ENCODE assay signal across 7 mouse cellular contexts in genomic region chr15:86177703-86178251, GRCm38 (mm10). TPM values are rescaled to one million over a fixed set of nuclear protein-coding genes. Genes with fewer than 3 reads are reported as not detected.
DNase-seq lines count a peak whose midpoint lies in the region; ATAC-seq and TF ChIP-seq lines count a peak whose summit lies in the region.
"Not testable (repeated sequence)": the region's sequence is repeated elsewhere in the genome, so short reads cannot be mapped to it uniquely, and the experiment has no call there.

No protein-coding gene starts in this region.

- intact Hi-C loops in heart, adult 2 months (cut with DNase I), result not testable (repeated sequence)

- H3K27ac ChIP-seq in heart, adult 2 months, result peak overlapping the region; percentile 55
- peak overlapping the region; percentile 44; the same call in 1 of the 2 replicates for H3K27ac ChIP-seq in hindbrain, embryonic 15.5 days (replicated peaks)
- peak overlapping the region; percentile 25; the same call in 1 of the 2 replicates for H3K27ac ChIP-seq in lung, embryonic 14.5 days (ENCODE audit: low read depth)

- not testable (repeated sequence) for H3K79me2 ChIP-seq in heart, adult 2 months (replicated peaks; ENCODE audit: control insufficient read depth, insufficient read depth, low read length)

- not testable (repeated sequence) for H3K9me3 ChIP-seq in hindbrain, embryonic 15.5 days; lung, embryonic 14.5 days (ENCODE audit: low read depth, low read length); megakaryocyte, embryonic 14.5 days

- 46% methylated on average over 2 of the region's 2 CpGs for WGBS in heart, adult 2 months
- 79% methylated on average over 2 of the region's 2 CpGs for WGBS in hindbrain, embryonic 15.5 days
- WGBS in lung, embryonic 14.5 days, result 85% methylated on average over 1 of the region's 2 CpGs

- TF ChIP-seq CTCF in heart, adult 2 months (IDR thresholded peaks at IDR 0.05); lung, embryonic 14.5 days (IDR thresholded peaks at IDR 0.05; ENCODE audit: low read depth): not testable (repeated sequence)

- ATAC-seq in hindbrain, embryonic 15.5 days (ENCODE audit: low FRiP score, low read depth), result peak; percentile 37
- ATAC-seq in lung, embryonic 14.5 days (ENCODE audit: insufficient read depth), result peak; percentile 87

- H3K27me3 ChIP-seq in heart, adult 2 months (ENCODE audit: control insufficient read depth, insufficient read depth, low read length); hindbrain, embryonic 15.5 days; lung, embryonic 14.5 days (ENCODE audit: insufficient read depth, low read length); megakaryocyte, embryonic 14.5 days (replicated peaks): not testable (repeated sequence)

- H3K9ac ChIP-seq in heart, adult 2 months (ENCODE audit: low read depth, low read length); hindbrain, embryonic 15.5 days; lung, embryonic 14.5 days: not testable (repeated sequence)

- DNase-seq in cerebellum, adult 11-12 months, result peak; percentile 89
- peak; percentile 78 to 90 for DNase-seq in cerebellum, postnatal 10 days
- peak in 1 of 2 experiments; percentile 33 for DNase-seq in heart, adult 2 months
- peak; percentile 78 for DNase-seq in lung, embryonic 14.5 days
- DNase-seq in thymus, postnatal 14 days, result peak; percentile 46

- H3K4me1 ChIP-seq in heart, adult 2 months (ENCODE audit: control insufficient read depth, insufficient read depth, low read length), result peaks cover 34% of the 10 kb centered on the region
- peaks cover 20% of the 10 kb centered on the region for H3K4me1 ChIP-seq in hindbrain, embryonic 15.5 days (replicated peaks)
- peaks cover 33% of the 10 kb centered on the region for H3K4me1 ChIP-seq in lung, embryonic 14.5 days (ENCODE audit: insufficient read depth)
- peaks cover 95% of the 10 kb centered on the region for H3K4me1 ChIP-seq in megakaryocyte, embryonic 14.5 days

- TF ChIP-seq EP300 in heart, adult 2 months (IDR thresholded peaks at IDR 0.05; ENCODE audit: insufficient read depth, low read depth, low read length), result not testable (repeated sequence)

- TF ChIP-seq POLR2A in heart, adult 2 months (IDR thresholded peaks at IDR 0.05; ENCODE audit: insufficient read depth, low read depth, low read length), result not testable (repeated sequence)

- not testable (repeated sequence) for H3K4me2 ChIP-seq in hindbrain, embryonic 15.5 days; lung, embryonic 14.5 days

- not testable (repeated sequence) for H3K4me3 ChIP-seq in heart, adult 2 months; hindbrain, embryonic 15.5 days; lung, embryonic 14.5 days (ENCODE audit: low read depth, low read length)
- H3K4me3 ChIP-seq in megakaryocyte, embryonic 14.5 days (replicated peaks), result peak overlapping the region; percentile 78

- H3K36me3 ChIP-seq in heart, adult 2 months (ENCODE audit: control insufficient read depth, insufficient read depth, low read length); hindbrain, embryonic 15.5 days; lung, embryonic 14.5 days (ENCODE audit: insufficient read depth): not testable (repeated sequence)
- peaks cover 86% of the 10 kb centered on the region for H3K36me3 ChIP-seq in megakaryocyte, embryonic 14.5 days (replicated peaks; ENCODE audit: low read length)

RNA-seq across cellular contexts. Expression of gene Cerk, which starts 8.2 kb away (rescaled TPM):
- 10 to 100 TPM; 30.4 to 33.5 TPM for total RNA-seq in heart, adult 2 months (2021)
- polyA plus RNA-seq in heart, adult 2 months (2012; rRNA removed), result 26.0 and 38.0 TPM in 2 replicates
- polyA plus RNA-seq in hindbrain, embryonic 15.5 days (2015; fragmentation: Nextera tagmentation; extraction: Ambion mirVana), result 23.2 and 24.5 TPM in 2 replicates
- polyA plus RNA-seq in lung, embryonic 14.5 days (2014; fragmentation: Nextera tagmentation; extraction: Ambion mirVana), result 33.8 and 34.2 TPM in 2 replicates
- polyA plus RNA-seq in megakaryocyte, embryonic 14.5 days (2012; ENCODE audit: insufficient read depth, low replicate concordance), result 52.5 and 70.1 TPM in 2 replicates

RNA-seq across cellular contexts. Expression of gene Tbc1d22a, which starts 36.5 kb away (rescaled TPM):
- total RNA-seq in heart, adult 2 months (2021), result 10 to 100 TPM; 21.8 to 25.6 TPM
- polyA plus RNA-seq in heart, adult 2 months (2012; rRNA removed), result 23.2 and 30.1 TPM in 2 replicates
- polyA plus RNA-seq in hindbrain, embryonic 15.5 days (2015; fragmentation: Nextera tagmentation; extraction: Ambion mirVana), result 11.7 and 13.2 TPM in 2 replicates
- 8.4 and 10.6 TPM in 2 replicates for polyA plus RNA-seq in lung, embryonic 14.5 days (2014; fragmentation: Nextera tagmentation; extraction: Ambion mirVana)
- 14.3 and 16.7 TPM in 2 replicates for polyA plus RNA-seq in megakaryocyte, embryonic 14.5 days (2012; ENCODE audit: insufficient read depth, low replicate concordance)
